Mouse (Mus musculus) intestine, embryonic 16.5 days (tissue): Measurements from ENCODE around the gene Fcrl1. TPM values are rescaled to one million over a fixed set of nuclear protein-coding genes. Genes with fewer than 3 reads are reported as not detected.
"Not testable (repeated sequence)": the region's sequence is repeated elsewhere in the genome, so short reads cannot be mapped to it uniquely, and the experiment has no call there.

ENCODE experiments used
- ATAC-seq: fragments of 200-750 bp; cut with Nextera tagmentation; 2 replicates; pipeline ENCODE4 v1.8.0; 2017; ENCODE audit warnings: moderate TSS enrichment, moderate library complexity
- H3K27ac ChIP-seq: fragments of 300-500 bp; sonication (generic); 2 replicates; pipeline ENCODE4 v1.5.1; 2014; ENCODE audit warnings: mild to moderate bottlenecking, low read length
- H3K27me3 ChIP-seq: fragments of 300-500 bp; sonication (generic); replicated peaks from 2 replicates; pipeline ENCODE4 v1.6.1; 2014; ENCODE audit warnings: low read length, control low read depth, mixed read lengths; ENCODE audit not compliant: control insufficient read depth, insufficient read depth
- H3K36me3 ChIP-seq: fragments of 300-500 bp; sonication (generic); 2 replicates; pipeline ENCODE4 v1.6.1; 2014; ENCODE audit warnings: low read length, control low read depth; ENCODE audit not compliant: control insufficient read depth, insufficient read depth
- H3K4me1 ChIP-seq: fragments of 300-500 bp; sonication (generic); 2 replicates; pipeline ENCODE4 v1.6.1; 2014; ENCODE audit warnings: low read length, control low read depth, mixed read lengths; ENCODE audit not compliant: control insufficient read depth, insufficient read depth
- H3K4me2 ChIP-seq: fragments of 300-500 bp; sonication (generic); 2 replicates; pipeline ENCODE4 v1.6.1; 2014; ENCODE audit warnings: low read depth, low read length, control low read depth
- H3K4me3 ChIP-seq: fragments of 300-500 bp; sonication (generic); 2 replicates; pipeline ENCODE4 v1.5.1; 2014; ENCODE audit warnings: mild to moderate bottlenecking, low read length
- H3K9ac ChIP-seq: fragments of 300-500 bp; sonication (generic); 2 replicates; pipeline ENCODE4 v1.6.1; 2014; ENCODE audit warnings: low read depth, low read length
- H3K9me3 ChIP-seq: fragments of 300-500 bp; sonication (generic); 2 replicates; pipeline ENCODE4 v1.6.1; 2016; ENCODE audit warnings: low read length, control low read depth; ENCODE audit not compliant: control insufficient read depth
- WGBS: fragments of 180-500 bp; shearing (Covaris S2); extraction: QIAGEN DNeasy Blood & Tissue Kit; methylation state at CpG from one replicate; pipeline ENCODE4 v1.1.7; 2014; 5-methylcytosine and 5-hydroxymethylcytosine counted together
- polyA plus RNA-seq: library from polyadenylated mRNA; unstranded; fragments of >200 nt; fragmentation: Nextera tagmentation; extraction: Ambion mirVana; gene quantifications from 2 replicates; pipeline ENCODE4 v1.2.1, GENCODE M21; 2015

The Fcrl1 gene
- polyA plus RNA-seq = 0.59 and 0.61 TPM in 2 replicates

DNA sequence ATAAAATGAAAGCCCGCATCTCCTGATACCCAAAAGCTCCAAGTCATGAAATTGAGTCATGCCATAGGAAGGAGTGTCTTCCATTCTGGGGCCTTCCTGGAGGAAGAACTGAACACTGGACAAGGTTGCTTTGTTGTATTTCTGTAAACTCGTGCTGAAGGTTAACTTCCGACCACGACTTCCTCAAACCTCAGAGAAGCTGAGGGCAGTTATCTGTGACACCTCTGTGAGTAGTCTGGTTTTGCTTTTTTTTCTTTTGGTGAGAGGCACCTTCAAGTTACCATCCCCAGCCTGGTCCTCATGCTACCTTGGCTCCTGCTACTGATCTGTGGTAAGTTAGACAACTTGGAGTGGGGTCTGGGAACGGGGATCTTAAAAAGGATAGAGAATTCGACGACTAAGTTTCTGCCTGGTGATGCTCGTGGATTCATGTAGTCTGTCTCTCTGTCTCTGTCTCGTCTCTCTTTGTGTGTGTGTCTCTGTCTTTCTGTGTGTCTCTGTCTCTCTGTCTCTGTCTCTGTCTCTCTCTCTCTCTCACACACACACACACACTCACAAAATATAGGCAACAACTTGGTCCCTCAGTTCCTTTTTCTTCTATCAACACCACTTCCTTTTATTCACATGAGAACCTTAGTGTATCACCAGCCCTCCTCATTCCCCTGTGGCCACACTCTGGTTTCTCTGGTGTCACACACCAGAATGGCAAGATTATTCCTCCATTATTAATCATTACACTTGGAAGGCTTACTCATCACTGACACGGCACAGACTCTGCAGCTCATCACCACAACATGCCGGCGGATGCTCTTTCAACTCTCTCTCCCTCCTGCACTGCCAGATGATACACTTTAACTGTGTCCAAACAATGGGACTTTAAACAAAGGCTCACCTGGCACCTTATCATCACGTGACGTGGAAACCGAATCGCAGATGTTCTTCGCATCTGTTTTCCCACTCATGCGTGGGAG is at the start of gene Fcrl1:
Gene Fcrl1 (plus strand): TSS at position 193 of the 971 bp plus-strand sequence.
- no peak within 1 kb of the TSS for H3K4me3 ChIP-seq
- no peaks in the 10 kb centered on the region for H3K9me3 ChIP-seq
- peak within 1 kb of the TSS; percentile 13 for H3K4me2 ChIP-seq
- H3K9ac ChIP-seq = no peak within 1 kb of the TSS
- no peaks in the 10 kb centered on the region for H3K4me1 ChIP-seq
- no peaks in the 10 kb centered on the region for H3K36me3 ChIP-seq
- 66% methylated on average over 18 of the region's 18 CpGs for WGBS
- H3K27me3 ChIP-seq = no peaks in the 10 kb centered on the region
- ATAC-seq = 0 out of 2 replicates have a peak, but pooled peaks have one; percentile 42
- no peak within 1 kb of the TSS for H3K27ac ChIP-seq

- WGBS = 86% methylated on average over 5 of the region's 5 CpGs
- no peaks in the 10 kb centered on the region for H3K9me3 ChIP-seq
- H3K4me1 ChIP-seq = no peaks in the 10 kb centered on the region
- no peak for ATAC-seq
- no peak overlapping the region for H3K9ac ChIP-seq
- H3K4me3 ChIP-seq = no peak overlapping the region
- no peak overlapping the region for H3K4me2 ChIP-seq
- no peak overlapping the region for H3K27ac ChIP-seq
- no peaks in the 10 kb centered on the region for H3K27me3 ChIP-seq
- H3K36me3 ChIP-seq = no peaks in the 10 kb centered on the region
These were observed 38.3 kb upstream of the Fcrl1 start for GRCm38 (mm10) chr3:87337899-87338298.

DNA sequence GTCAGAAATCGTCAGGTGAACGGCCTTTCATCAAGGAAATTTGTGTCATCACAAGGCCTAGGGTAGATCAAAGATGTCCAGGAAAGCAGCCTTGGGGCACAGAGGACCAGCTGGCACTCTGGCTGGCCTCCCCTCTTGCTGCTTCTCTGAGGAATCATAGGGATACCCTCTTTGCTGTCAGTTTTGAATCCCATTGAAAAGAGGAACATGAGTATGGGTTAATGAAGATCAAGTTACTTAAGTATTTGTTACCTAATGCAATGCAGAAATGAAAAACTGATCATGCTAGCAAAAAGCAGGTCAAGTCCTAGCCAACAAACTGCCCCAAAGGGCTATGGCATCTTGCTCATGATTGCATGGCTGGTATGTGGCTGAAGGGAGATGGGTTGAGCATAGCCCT is 25.2 kb upstream of the Fcrl1 start:
- not testable (repeated sequence) for H3K9ac ChIP-seq, H3K27me3 ChIP-seq, H3K36me3 ChIP-seq, H3K4me1 ChIP-seq, H3K9me3 ChIP-seq, H3K4me2 ChIP-seq, H3K27ac ChIP-seq, H3K4me3 ChIP-seq, ATAC-seq
- 87% methylated on average over 2 of the region's 2 CpGs for WGBS

- Histone ChIP-seq H3K36me3 (no peaks in the 10 kb centered on the region), H3K4me3 (no peak within 1 kb of the TSS), H3K27ac (no peak within 1 kb of the TSS), H3K4me2 (no peak within 1 kb of the TSS), H3K4me1 (no peaks in the 10 kb centered on the region), H3K9me3 (no peaks in the 10 kb centered on the region), H3K27me3 (no peaks in the 10 kb centered on the region), H3K9ac (no peak within 1 kb of the TSS)
- no peak for ATAC-seq
These were observed 18.6 kb upstream of the Fcrl1 start, which contains the start of gene Cd5l for GRCm38 (mm10) chr3:87357581-87357980. Cd5l (plus strand) TSS chr3:87357881.

DNA sequence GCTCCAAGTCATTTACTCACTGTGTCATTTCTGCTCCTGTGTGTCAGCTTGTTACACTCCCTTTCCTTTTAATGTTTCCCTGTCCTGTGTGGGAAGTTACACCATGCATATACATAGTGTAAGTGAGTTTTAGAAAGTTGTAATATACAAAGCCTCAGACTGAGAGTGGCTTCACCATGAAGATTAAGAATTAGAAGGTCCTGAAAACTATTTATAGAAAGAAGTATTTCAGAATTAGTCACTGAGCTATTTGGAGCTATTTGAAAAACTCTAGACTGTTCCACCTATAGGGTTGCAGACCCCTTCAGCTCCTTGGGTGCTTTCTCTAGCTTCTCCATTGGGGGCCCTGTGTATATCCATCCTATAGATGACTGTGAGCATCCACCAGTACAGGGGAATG is 17.0 kb upstream of the Fcrl1 start:
- Histone ChIP-seq H3K27me3 (no peaks in the 10 kb centered on the region), H3K27ac (no peak overlapping the region), H3K4me1 (no peaks in the 10 kb centered on the region), H3K36me3 (no peaks in the 10 kb centered on the region), H3K9ac (no peak overlapping the region), H3K4me3 (no peak overlapping the region), H3K4me2 (no peak overlapping the region), H3K9me3 (no peaks in the 10 kb centered on the region)
- ATAC-seq = no peak

DNA sequence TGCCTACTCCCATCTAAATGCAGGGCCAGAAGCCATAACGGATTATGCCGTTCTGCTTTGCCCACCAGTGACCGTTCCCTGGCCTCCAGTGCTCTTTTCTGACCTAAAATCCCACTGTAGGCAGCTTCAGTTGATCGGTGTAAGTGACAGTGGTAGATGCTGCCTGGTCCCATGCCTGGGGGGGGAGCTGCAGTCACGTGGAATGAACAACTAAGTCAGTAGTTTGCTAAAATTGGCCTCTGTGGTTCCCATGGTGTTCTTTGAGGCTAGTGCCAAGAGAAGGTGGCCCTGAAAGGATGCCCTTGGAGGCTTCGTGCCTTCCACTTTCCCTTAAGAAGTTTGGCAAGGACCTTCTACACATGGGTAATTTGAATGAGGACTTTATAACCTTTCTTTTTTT is 15.7 kb upstream of the Fcrl1 start:
- Histone ChIP-seq H3K27me3 (no peaks in the 10 kb centered on the region), H3K27ac (no peak overlapping the region), H3K9ac (no peak overlapping the region), H3K4me3 (no peak overlapping the region), H3K36me3 (no peaks in the 10 kb centered on the region), H3K4me2 (no peak overlapping the region), H3K4me1 (no peaks in the 10 kb centered on the region), H3K9me3 (no peaks in the 10 kb centered on the region)
- no peak for ATAC-seq
- WGBS = 87% methylated on average over 6 of the region's 6 CpGs

DNA sequence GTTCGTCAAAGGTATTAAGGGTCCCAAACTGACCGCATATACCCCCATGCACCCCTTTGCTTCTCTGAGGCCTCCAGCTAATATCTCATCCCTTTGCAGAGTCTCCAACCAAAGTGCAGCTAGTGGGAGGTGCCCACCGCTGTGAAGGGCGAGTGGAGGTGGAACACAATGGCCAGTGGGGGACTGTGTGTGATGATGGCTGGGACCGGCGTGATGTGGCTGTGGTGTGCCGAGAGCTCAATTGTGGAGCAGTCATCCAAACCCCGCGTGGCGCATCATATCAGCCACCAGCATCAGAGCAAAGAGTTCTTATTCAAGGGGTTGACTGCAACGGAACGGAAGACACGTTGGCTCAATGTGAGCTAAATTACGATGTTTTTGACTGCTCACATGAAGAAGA is 10.5 kb upstream of the Fcrl1 start:
- Histone ChIP-seq H3K27ac (no peak overlapping the region), H3K9ac (no peak overlapping the region), H3K4me3 (no peak overlapping the region), H3K4me2 (no peak overlapping the region), H3K4me1 (no peaks in the 10 kb centered on the region), H3K27me3 (no peaks in the 10 kb centered on the region), H3K9me3 (no peaks in the 10 kb centered on the region), H3K36me3 (no peaks in the 10 kb centered on the region)
- no peak for ATAC-seq
- 91% methylated on average over 14 of the region's 14 CpGs for WGBS

- Histone ChIP-seq H3K4me3 (no peak overlapping the region), H3K36me3 (no peaks in the 10 kb centered on the region), H3K9me3 (no peaks in the 10 kb centered on the region), H3K9ac (no peak overlapping the region), H3K27ac (no peak overlapping the region), H3K4me1 (no peaks in the 10 kb centered on the region), H3K4me2 (no peak overlapping the region), H3K27me3 (no peaks in the 10 kb centered on the region)
- 84% methylated on average over 10 of the region's 10 CpGs for WGBS
- ATAC-seq = no peak
These were observed 8.7 kb upstream of the Fcrl1 start for GRCm38 (mm10) chr3:87367511-87367910.

GRCm38 (mm10) chr3:87369181-87369580 is 7.0 kb upstream of the Fcrl1 start:
- ATAC-seq = no peak
- H3K4me3 ChIP-seq = no peak overlapping the region
- WGBS = 70% methylated on average over 5 of the region's 5 CpGs

More at GRCm38 (mm10) chr3:87369181-87369580, 7.0 kb upstream of the Fcrl1 start:
- H3K36me3 ChIP-seq = no peaks in the 10 kb centered on the region
- H3K9me3 ChIP-seq = no peaks in the 10 kb centered on the region
- H3K27me3 ChIP-seq = no peaks in the 10 kb centered on the region
- H3K4me1 ChIP-seq = no peaks in the 10 kb centered on the region
- no peak overlapping the region for H3K9ac ChIP-seq
- H3K27ac ChIP-seq = no peak overlapping the region
- H3K4me2 ChIP-seq = no peak overlapping the region
